Mouse (Mus musculus) frontal cortex, postnatal 36 days (tissue): Measurements from ENCODE around the gene Etv6.

ENCODE experiments used
- DNase-seq, 2 experiments: peaks; one replicate each; pipeline ENCODE4 v3.0.0; 2022; ENCODE audit warnings: low spot score in 2 of 2

The Etv6 gene

GRCm38 (mm10) chr6:134045092-134045868 is 9.8 kb downstream of the Etv6 start:
- DNase-seq, result no peak

GRCm38 (mm10) chr6:134046136-134046535 is 10.6 kb downstream of the Etv6 start:
- DNase-seq, result no peak

GRCm38 (mm10) chr6:134047249-134047648 is 11.7 kb downstream of the Etv6 start:
- no peak for DNase-seq

GRCm38 (mm10) chr6:134047974-134048373 is 12.5 kb downstream of the Etv6 start:
- DNase-seq, result no peak

- no peak for DNase-seq
Observed at GRCm38 (mm10) chr6:134048965-134049364, 13.5 kb downstream of the Etv6 start.

- no peak for DNase-seq
Observed at GRCm38 (mm10) chr6:134050466-134050865, 15.0 kb downstream of the Etv6 start.

- DNase-seq, result no peak
Observed at GRCm38 (mm10) chr6:134051950-134052349, 16.4 kb downstream of the Etv6 start.

- DNase-seq, result no peak
Observed at GRCm38 (mm10) chr6:134053146-134053545, 17.6 kb downstream of the Etv6 start.

GRCm38 (mm10) chr6:134053566-134053965 is 18.1 kb downstream of the Etv6 start:
- DNase-seq, result no peak

- no peak for DNase-seq
Observed at GRCm38 (mm10) chr6:134055588-134055987, 20.1 kb downstream of the Etv6 start.

GRCm38 (mm10) chr6:134058451-134058850 is 23.0 kb downstream of the Etv6 start:
- no peak for DNase-seq

GRCm38 (mm10) chr6:134058886-134059551 is 23.5 kb downstream of the Etv6 start:
- no peak for DNase-seq

- peak; percentile 38 to 58 for DNase-seq
Observed at GRCm38 (mm10) chr6:134059552-134059891, 24.0 kb downstream of the Etv6 start.

- no peak for DNase-seq
Observed at GRCm38 (mm10) chr6:134060036-134060435, 24.5 kb downstream of the Etv6 start.

GRCm38 (mm10) chr6:134060811-134061210 is 25.3 kb downstream of the Etv6 start:
- no peak for DNase-seq

- no peak for DNase-seq
Observed at GRCm38 (mm10) chr6:134065018-134065725, 29.7 kb downstream of the Etv6 start.

- DNase-seq, result no peak
Observed at GRCm38 (mm10) chr6:134066112-134066511, 30.6 kb downstream of the Etv6 start.

- no peak for DNase-seq
Observed at GRCm38 (mm10) chr6:134066996-134067395, 31.5 kb downstream of the Etv6 start.

- DNase-seq, result no peak
Observed at GRCm38 (mm10) chr6:134067536-134067935, 32.0 kb downstream of the Etv6 start.

- no peak for DNase-seq
Observed at GRCm38 (mm10) chr6:134072439-134072838, 36.9 kb downstream of the Etv6 start.

- no peak for DNase-seq
Observed at GRCm38 (mm10) chr6:134072906-134073305, 37.4 kb downstream of the Etv6 start.

- no peak for DNase-seq
Observed at GRCm38 (mm10) chr6:134074353-134074752, 38.9 kb downstream of the Etv6 start.

GRCm38 (mm10) chr6:134075031-134075430 is 39.5 kb downstream of the Etv6 start:
- DNase-seq, result no peak
